Mouse (Mus musculus): Measurements from ENCODE around the gene Cntnap5b. TPM values are rescaled to one million over a fixed set of nuclear protein-coding genes. Genes with fewer than 3 reads are reported as not detected.
A peak's percentile ranks its signal among the peaks of the same experiment; 100 is the strongest.

Gene Cntnap5b
- polyA plus RNA-seq, 1 experiment from 2014 or later, result not detected

DNA sequence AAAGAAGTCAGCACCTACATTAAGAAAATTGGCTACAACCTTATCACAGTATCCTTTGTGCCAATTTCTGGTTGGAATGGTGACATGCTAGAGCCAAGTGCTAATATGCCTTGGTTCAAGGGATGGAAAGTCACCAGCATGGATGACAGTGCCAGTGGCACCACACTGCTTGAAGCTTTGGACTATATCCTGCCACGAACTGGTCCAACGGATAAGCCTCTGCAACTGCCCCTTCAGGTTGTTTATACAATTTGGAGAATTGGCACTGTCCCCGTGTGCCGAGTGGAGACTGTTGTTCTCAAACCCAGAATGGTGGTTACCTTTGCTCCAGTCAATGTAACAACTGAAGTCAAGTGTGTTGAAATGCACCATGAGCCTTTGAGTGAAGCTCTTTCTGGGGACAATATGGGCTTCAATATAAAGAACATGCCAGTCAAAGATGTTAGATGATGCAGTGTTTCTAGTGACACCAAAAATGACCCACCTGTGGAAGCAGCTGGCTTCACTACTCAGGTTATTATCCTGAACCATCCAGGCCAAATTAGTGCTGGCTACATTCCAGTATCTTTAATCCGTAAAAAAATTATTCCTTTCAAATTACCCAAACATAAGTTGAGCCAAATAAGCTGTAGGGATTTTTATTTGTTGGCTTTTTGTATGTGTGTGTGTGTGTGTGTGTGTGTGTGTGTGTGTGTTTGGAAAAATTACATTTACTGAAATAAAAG, 233.6 kb downstream of the Cntnap5b start:
- H3K27me3 ChIP-seq (ENCODE audit: insufficient read depth, poor library complexity, severe bottlenecking), result no peaks in the 10 kb centered on the region
- DNase-seq (ENCODE audit: low spot score), result no peak
- no peak overlapping the region for H3K27ac ChIP-seq
- no peaks in the 10 kb centered on the region for H3K9me3 ChIP-seq
- H3K4me1 ChIP-seq, result no peaks in the 10 kb centered on the region
- WGBS, result 81% methylated on average over 5 of the region's 5 CpGs
- H3K4me3 ChIP-seq, result no peak overlapping the region
- H3K36me3 ChIP-seq, result no peaks in the 10 kb centered on the region

GRCm38 (mm10) chr1:100041808-100042207, 269.2 kb downstream of the Cntnap5b start:
- no peaks in the 10 kb centered on the region for H3K4me1 ChIP-seq
- WGBS, result 69% methylated on average over 2 of the region's 2 CpGs
- no peaks in the 10 kb centered on the region for H3K9me3 ChIP-seq
- no peak for DNase-seq (ENCODE audit: low spot score)
- no peak overlapping the region for H3K4me3 ChIP-seq
- no peak overlapping the region for H3K27ac ChIP-seq
- no peaks in the 10 kb centered on the region for H3K36me3 ChIP-seq
- H3K27me3 ChIP-seq (ENCODE audit: insufficient read depth, poor library complexity, severe bottlenecking), result no peaks in the 10 kb centered on the region

DNA sequence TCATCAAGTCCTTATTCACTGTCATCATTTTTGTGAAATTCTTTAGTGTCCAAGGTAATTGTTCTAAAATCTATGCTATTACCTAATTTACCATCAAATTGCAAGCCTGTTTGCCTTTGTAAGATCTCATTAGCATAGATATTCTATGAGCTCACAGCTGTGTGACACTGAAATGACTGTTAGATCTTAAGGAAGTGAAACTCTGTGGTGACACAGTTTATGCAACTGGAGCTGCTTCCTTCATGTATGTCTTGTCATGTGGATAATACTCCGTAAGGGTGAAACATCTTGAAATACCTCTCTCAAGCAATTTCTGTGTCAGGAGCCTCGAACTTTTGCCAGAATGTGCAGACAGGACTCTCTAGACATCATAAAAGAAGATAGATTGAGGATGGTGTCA, 307.2 kb downstream of the Cntnap5b start:
- Histone ChIP-seq H3K4me3 (no peak overlapping the region), H3K27ac (no peak overlapping the region), H3K9me3 (no peaks in the 10 kb centered on the region), H3K36me3 (no peaks in the 10 kb centered on the region), H3K27me3 (ENCODE audit: insufficient read depth, poor library complexity, severe bottlenecking) (no peaks in the 10 kb centered on the region), H3K4me1 (no peaks in the 10 kb centered on the region)
- DNase-seq (ENCODE audit: low spot score), result no peak
- 68% methylated on average over 2 of the region's 2 CpGs for WGBS

DNA sequence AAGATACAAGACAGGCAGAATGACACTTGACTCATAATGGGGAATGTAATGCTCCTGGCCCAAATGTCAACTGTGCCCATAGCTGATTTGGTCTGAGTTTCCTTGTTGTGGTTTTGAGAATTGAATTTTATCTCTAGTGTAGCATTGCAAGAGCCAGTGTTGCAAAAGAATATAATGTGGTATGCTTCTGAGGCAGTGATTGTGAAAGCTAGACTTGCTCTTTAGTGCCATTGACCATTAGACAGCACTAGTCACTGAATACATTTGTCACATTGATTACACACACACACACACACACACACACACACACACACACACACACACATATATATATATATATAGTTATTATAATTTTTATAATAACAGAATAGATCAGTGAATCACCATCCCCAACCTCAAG, 328.0 kb downstream of the Cntnap5b start:
- no peaks in the 10 kb centered on the region for H3K9me3 ChIP-seq
- H3K4me1 ChIP-seq, result no peaks in the 10 kb centered on the region

GRCm38 (mm10) chr1:100101017-100101416, 328.5 kb downstream of the Cntnap5b start:
- WGBS, result 70% methylated on average over 1 of the region's 1 CpGs
- Histone ChIP-seq H3K4me1 (no peaks in the 10 kb centered on the region), H3K27ac (no peak overlapping the region), H3K27me3 (ENCODE audit: insufficient read depth, poor library complexity, severe bottlenecking) (no peaks in the 10 kb centered on the region), H3K9me3 (no peaks in the 10 kb centered on the region), H3K4me3 (no peak overlapping the region), H3K36me3 (no peaks in the 10 kb centered on the region)
- no peak for DNase-seq (ENCODE audit: low spot score)

More for the DNA sequence above, 328.0 kb downstream of the Cntnap5b start:
- H3K4me3 ChIP-seq, result no peak overlapping the region
- DNase-seq (ENCODE audit: low spot score), result no peak
- no peak overlapping the region for H3K27ac ChIP-seq
- H3K27me3 ChIP-seq (ENCODE audit: insufficient read depth, poor library complexity, severe bottlenecking), result no peaks in the 10 kb centered on the region
- no peaks in the 10 kb centered on the region for H3K36me3 ChIP-seq

DNA sequence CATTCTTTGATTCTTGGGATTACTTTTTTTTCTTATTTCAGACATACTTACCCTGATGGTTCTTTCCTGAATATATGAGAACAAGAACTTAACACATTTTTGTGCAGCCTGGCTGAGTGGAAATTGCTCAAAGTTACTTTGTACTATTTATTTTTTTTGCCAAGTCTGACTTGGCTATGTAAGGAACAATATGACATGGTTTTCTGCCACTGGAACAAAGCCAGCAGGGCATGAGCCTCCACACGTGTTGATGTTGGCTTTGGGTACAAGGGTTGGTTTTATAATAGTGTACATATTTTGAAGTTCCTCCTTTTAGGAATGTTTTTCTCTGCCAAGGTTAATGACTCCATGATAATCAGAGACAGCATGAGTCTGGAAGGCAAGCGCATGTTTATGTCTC, 331.8 kb downstream of the Cntnap5b start:
- Histone ChIP-seq H3K4me1 (no peaks in the 10 kb centered on the region), H3K36me3 (no peaks in the 10 kb centered on the region), H3K27ac (no peak overlapping the region), H3K27me3 (ENCODE audit: insufficient read depth, poor library complexity, severe bottlenecking) (no peaks in the 10 kb centered on the region), H3K4me3 (no peak overlapping the region), H3K9me3 (no peaks in the 10 kb centered on the region)
- 83% methylated on average over 2 of the region's 2 CpGs for WGBS
- DNase-seq (ENCODE audit: low spot score), result no peak

GRCm38 (mm10) chr1:100122410-100122935, 349.9 kb downstream of the Cntnap5b start:
- Histone ChIP-seq H3K36me3 (no peaks in the 10 kb centered on the region), H3K27ac (no peak overlapping the region), H3K4me3 (no peak overlapping the region), H3K9me3 (no peaks in the 10 kb centered on the region), H3K4me1 (no peaks in the 10 kb centered on the region), H3K27me3 (ENCODE audit: insufficient read depth, poor library complexity, severe bottlenecking) (no peaks in the 10 kb centered on the region)
- DNase-seq (ENCODE audit: low spot score), result no peak

- no peak for DNase-seq (ENCODE audit: low spot score)
- no peaks in the 10 kb centered on the region for H3K9me3 ChIP-seq
- no peaks in the 10 kb centered on the region for H3K27me3 ChIP-seq (ENCODE audit: insufficient read depth, poor library complexity, severe bottlenecking)
- 82% methylated on average over 2 of the region's 2 CpGs for WGBS
- no peaks in the 10 kb centered on the region for H3K36me3 ChIP-seq
- H3K4me3 ChIP-seq, result no peak overlapping the region
- no peak overlapping the region for H3K27ac ChIP-seq
- no peaks in the 10 kb centered on the region for H3K4me1 ChIP-seq
Observed at GRCm38 (mm10) chr1:100163588-100164357, 391.2 kb downstream of the Cntnap5b start.

DNA sequence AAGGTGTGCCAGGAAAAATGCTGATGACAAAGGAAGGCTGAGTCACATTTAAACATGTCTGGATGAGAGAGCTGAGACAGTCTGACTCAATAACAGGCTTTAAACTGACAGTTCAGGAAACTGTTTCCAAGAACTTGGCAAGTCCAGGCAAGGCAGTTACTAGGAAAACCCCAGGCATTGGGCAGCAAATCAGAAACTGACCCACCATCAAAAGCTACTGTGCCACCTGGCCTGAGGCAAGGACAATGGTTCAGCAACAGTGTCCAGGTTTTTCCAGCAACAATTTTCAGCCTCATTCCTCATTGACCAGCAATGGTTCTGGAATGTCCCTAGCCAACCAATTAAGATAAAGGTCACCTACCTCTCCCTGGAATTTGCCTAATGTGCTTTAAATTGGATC, 399.0 kb downstream of the Cntnap5b start:
- Histone ChIP-seq H3K9me3 (no peaks in the 10 kb centered on the region), H3K4me3 (no peak overlapping the region), H3K4me1 (no peaks in the 10 kb centered on the region), H3K27me3 (ENCODE audit: insufficient read depth, poor library complexity, severe bottlenecking) (no peaks in the 10 kb centered on the region), H3K27ac (no peak overlapping the region), H3K36me3 (no peaks in the 10 kb centered on the region)
- DNase-seq (ENCODE audit: low spot score), result no peak

GRCm38 (mm10) chr1:100180050-100180449, 407.5 kb downstream of the Cntnap5b start:
- H3K9me3 ChIP-seq, result no peaks in the 10 kb centered on the region
- no peak overlapping the region for H3K4me3 ChIP-seq
- DNase-seq (ENCODE audit: low spot score), result peak; percentile 95
- H3K27ac ChIP-seq, result no peak overlapping the region
- no peaks in the 10 kb centered on the region for H3K27me3 ChIP-seq (ENCODE audit: insufficient read depth, poor library complexity, severe bottlenecking)
- H3K36me3 ChIP-seq, result no peaks in the 10 kb centered on the region
- 83% methylated on average over 5 of the region's 5 CpGs for WGBS
- H3K4me1 ChIP-seq, result no peaks in the 10 kb centered on the region

DNA sequence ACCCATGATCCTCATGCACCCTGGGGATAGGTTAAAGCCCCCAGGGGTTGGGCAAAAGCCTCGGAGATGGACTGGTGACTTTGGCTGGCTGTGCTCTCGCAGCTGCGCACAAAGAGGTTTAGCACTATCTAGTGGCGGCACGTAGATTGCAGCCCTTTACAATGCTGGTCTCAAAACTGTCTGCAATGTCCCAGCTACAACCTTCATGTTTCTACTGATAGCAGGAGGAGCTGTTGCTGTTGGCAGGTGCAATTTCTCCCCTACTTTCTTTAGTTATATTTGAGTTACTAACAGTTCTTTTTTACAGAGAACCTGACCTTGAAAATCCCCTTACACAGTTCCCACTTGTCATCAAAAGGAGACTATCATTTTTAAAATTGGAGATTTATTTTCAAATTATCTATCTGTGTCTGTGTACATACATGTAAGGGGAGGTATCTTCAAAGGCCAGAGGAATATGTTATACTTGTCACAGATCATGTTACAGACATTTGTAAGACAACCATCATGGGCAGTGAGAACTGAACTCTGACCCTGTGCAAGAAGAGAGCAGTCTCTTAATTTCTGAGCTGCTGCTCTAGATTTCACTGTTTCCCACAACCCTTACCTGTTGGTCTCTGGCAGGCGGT, 459.5 kb downstream of the Cntnap5b start:
- DNase-seq (ENCODE audit: low spot score), result no peak
- no peaks in the 10 kb centered on the region for H3K36me3 ChIP-seq
- 10% methylated on average over 6 of the region's 6 CpGs for WGBS
- H3K4me3 ChIP-seq, result no peak overlapping the region
- H3K27me3 ChIP-seq (ENCODE audit: insufficient read depth, poor library complexity, severe bottlenecking), result no peaks in the 10 kb centered on the region
- no peaks in the 10 kb centered on the region for H3K4me1 ChIP-seq
- no peaks in the 10 kb centered on the region for H3K9me3 ChIP-seq
- H3K27ac ChIP-seq, result no peak overlapping the region

DNA sequence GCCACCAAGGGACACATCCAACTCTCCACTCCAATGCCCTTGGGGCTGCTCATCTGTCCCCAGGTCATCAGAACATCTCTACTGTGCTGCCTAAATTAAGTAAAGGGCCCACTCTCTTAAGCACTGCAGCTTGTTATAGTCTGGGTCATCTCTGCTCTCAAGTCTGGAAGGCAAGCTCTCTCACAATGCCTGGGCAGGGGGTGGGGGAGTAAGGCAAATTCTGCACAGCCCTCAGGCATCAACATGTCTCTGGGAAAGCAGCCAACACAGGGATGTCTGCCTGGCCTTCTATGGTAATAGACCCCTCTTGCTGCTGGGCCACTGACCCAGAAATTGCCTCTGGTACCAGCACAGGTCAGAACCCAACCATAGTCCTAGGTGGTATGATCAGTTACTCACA, 479.4 kb downstream of the Cntnap5b start:
- H3K27me3 ChIP-seq (ENCODE audit: insufficient read depth, poor library complexity, severe bottlenecking), result no peaks in the 10 kb centered on the region
- peak; percentile 69 for DNase-seq (ENCODE audit: low spot score)
- H3K36me3 ChIP-seq, result no peaks in the 10 kb centered on the region
- no peak overlapping the region for H3K27ac ChIP-seq
- no peaks in the 10 kb centered on the region for H3K4me1 ChIP-seq
- no peaks in the 10 kb centered on the region for H3K9me3 ChIP-seq
- H3K4me3 ChIP-seq, result no peak overlapping the region

- H3K9me3 ChIP-seq, result no peaks in the 10 kb centered on the region
- H3K27ac ChIP-seq, result no peak overlapping the region
- H3K4me1 ChIP-seq, result no peaks in the 10 kb centered on the region
- H3K4me3 ChIP-seq, result no peak overlapping the region
- H3K36me3 ChIP-seq, result no peaks in the 10 kb centered on the region
- DNase-seq (ENCODE audit: low spot score), result no peak
- WGBS, result 86% methylated on average over 1 of the region's 1 CpGs
- H3K27me3 ChIP-seq (ENCODE audit: insufficient read depth, poor library complexity, severe bottlenecking), result no peaks in the 10 kb centered on the region
Observed at GRCm38 (mm10) chr1:100310687-100311086, 538.1 kb downstream of the Cntnap5b start.
